Mouse (Mus musculus) fat pad, adult 2 months (tissue): ENCODE measurements around the gene Samsn1.

Experiments
- DNase-seq: peaks from one replicate; pipeline ENCODE4 v3.0.0-alpha.2; 2011; ENCODE audit warnings: low read depth, low spot score; ENCODE audit errors: extremely low read depth

The Samsn1 gene

GRCm38 (mm10) chr16:76022181-76022580 lies at the start of gene Samsn1:
TSS of gene Samsn1 (minus strand) at chr16:76022281.
- no peak for DNase-seq

- no peak for DNase-seq
These were observed 44.1 kb upstream of the Samsn1 start for GRCm38 (mm10) chr16:76066082-76066635.

GRCm38 (mm10) chr16:76054976-76055375 lies 32.9 kb upstream of the Samsn1 start:
- DNase-seq = no peak

- DNase-seq = no peak
These were observed 32.0 kb upstream of the Samsn1 start for GRCm38 (mm10) chr16:76054079-76054478.

GRCm38 (mm10) chr16:76053537-76053936 lies 31.5 kb upstream of the Samsn1 start:
- no peak for DNase-seq

GRCm38 (mm10) chr16:76047066-76047465 lies 25.0 kb upstream of the Samsn1 start:
- no peak for DNase-seq

GRCm38 (mm10) chr16:76040319-76040945 lies 18.4 kb upstream of the Samsn1 start:
- DNase-seq = no peak

- no peak for DNase-seq
These were observed 2.9 kb downstream of the Samsn1 start for GRCm38 (mm10) chr16:76019164-76019563.

- no peak for DNase-seq
These were observed 18.2 kb downstream of the Samsn1 start for GRCm38 (mm10) chr16:76003812-76004389.

- no peak for DNase-seq
These were observed 19.1 kb downstream of the Samsn1 start for GRCm38 (mm10) chr16:76002870-76003572.

- DNase-seq = no peak
These were observed 19.8 kb downstream of the Samsn1 start for GRCm38 (mm10) chr16:76002287-76002686.

- no peak for DNase-seq
These were observed 20.3 kb downstream of the Samsn1 start for GRCm38 (mm10) chr16:76001788-76002187.

- DNase-seq = no peak
These were observed 22.0 kb downstream of the Samsn1 start for GRCm38 (mm10) chr16:76000127-76000526.

- DNase-seq = no peak
These were observed 31.9 kb downstream of the Samsn1 start for GRCm38 (mm10) chr16:75990173-75990572.

GRCm38 (mm10) chr16:75983831-75984230 lies 38.2 kb downstream of the Samsn1 start:
- no peak for DNase-seq

- no peak for DNase-seq
These were observed 42.7 kb downstream of the Samsn1 start for GRCm38 (mm10) chr16:75979381-75979780.

GRCm38 (mm10) chr16:75977798-75978197 lies 44.3 kb downstream of the Samsn1 start:
- no peak for DNase-seq

GRCm38 (mm10) chr16:75975682-75976332 lies 46.3 kb downstream of the Samsn1 start:
- DNase-seq = no peak

- no peak for DNase-seq
These were observed 51.6 kb downstream of the Samsn1 start for GRCm38 (mm10) chr16:75970266-75970998.

GRCm38 (mm10) chr16:75962021-75962420 lies 60.1 kb downstream of the Samsn1 start:
- DNase-seq = no peak

GRCm38 (mm10) chr16:75961487-75961886 lies 60.6 kb downstream of the Samsn1 start:
- no peak for DNase-seq
